Mouse (Mus musculus) neural tube, embryonic 12.5 days (tissue): ENCODE results near the gene Actn4. TPM values are rescaled to one million over a fixed set of nuclear protein-coding genes. Genes with fewer than 3 reads are reported as not detected.

ENCODE experiments used
- ATAC-seq: fragments of 200-750 bp; cut with Nextera tagmentation; 2 replicates; pipeline ENCODE4 v1.8.0; 2017; ENCODE audit warnings: low read depth, mild to moderate bottlenecking, moderate TSS enrichment, moderate library complexity; ENCODE audit not compliant: low FRiP score
- H3K27ac ChIP-seq: fragments of 300-500 bp; sonication (generic); 2 replicates; pipeline ENCODE4 v1.5.1; 2016
- H3K27me3 ChIP-seq: fragments of 300-500 bp; sonication (generic); replicated peaks from 2 replicates; pipeline ENCODE4 v1.6.1; 2016; ENCODE audit warnings: mild to moderate bottlenecking
- H3K36me3 ChIP-seq: fragments of 300-500 bp; sonication (generic); 2 replicates; pipeline ENCODE4 v1.6.1; 2016; ENCODE audit warnings: mild to moderate bottlenecking
- H3K4me1 ChIP-seq: fragments of 300-500 bp; sonication (generic); 2 replicates; pipeline ENCODE4 v1.6.1; 2016
- H3K4me2 ChIP-seq: fragments of 300-500 bp; sonication (generic); replicated peaks from 2 replicates; pipeline ENCODE4 v1.6.1; 2016; ENCODE audit warnings: mild to moderate bottlenecking
- H3K4me3 ChIP-seq: fragments of 300-500 bp; sonication (generic); 2 replicates; pipeline ENCODE4 v1.5.1; 2016
- H3K9ac ChIP-seq: fragments of 300-500 bp; sonication (generic); 2 replicates; pipeline ENCODE4 v1.6.1; 2016; ENCODE audit warnings: mild to moderate bottlenecking
- H3K9me3 ChIP-seq: fragments of 300-500 bp; sonication (generic); 2 replicates; pipeline ENCODE4 v1.6.1; 2016; ENCODE audit warnings: mild to moderate bottlenecking
- WGBS: fragments of 180-500 bp; shearing (Covaris S2); methylation state at CpG from one replicate; pipeline ENCODE4 v1.1.7; 2016; 5-methylcytosine and 5-hydroxymethylcytosine counted together
- polyA plus RNA-seq: library from polyadenylated mRNA; unstranded; fragments of >200 nt; fragmentation: Nextera tagmentation; extraction: Ambion mirVana; gene quantifications from 2 replicates; pipeline ENCODE4 v1.2.1, GENCODE M21; 2016

Actn4 gene
- polyA plus RNA-seq, 1 experiment from 2014 or later, result 192 TPM

DNA sequence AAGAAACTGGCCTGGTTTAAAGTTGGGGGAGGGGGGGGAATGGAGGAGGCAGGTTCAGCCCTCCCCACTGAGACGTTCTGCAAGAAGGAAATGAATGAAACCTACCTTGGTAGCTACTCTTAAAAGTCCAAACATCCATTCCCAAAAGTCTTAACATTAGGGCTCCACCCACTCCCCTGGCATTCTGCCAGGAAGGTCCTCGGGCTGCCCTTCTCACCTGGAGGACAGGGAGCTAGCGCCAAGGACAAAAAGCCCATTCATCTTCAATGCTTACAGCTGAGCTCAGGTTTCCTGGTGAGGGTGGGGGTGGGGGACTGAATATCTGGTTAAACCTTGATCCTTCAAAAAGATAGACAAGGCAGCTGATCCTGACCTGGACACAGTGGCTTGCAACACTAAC is 32.8 kb downstream of the Actn4 start:
- Histone ChIP-seq H3K9me3 (no peaks in the 10 kb centered on the region), H3K4me3 (no peak overlapping the region), H3K36me3 (peaks cover 3% of the 10 kb centered on the region; the same call in 1 of the 2 replicates), H3K4me2 (no peak overlapping the region), H3K4me1 (peaks cover 30% of the 10 kb centered on the region), H3K27me3 (no peaks in the 10 kb centered on the region), H3K9ac (no peak overlapping the region), H3K27ac (no peak overlapping the region)
- ATAC-seq, result no peak
- WGBS, result 68% methylated on average over 3 of the region's 3 CpGs

DNA sequence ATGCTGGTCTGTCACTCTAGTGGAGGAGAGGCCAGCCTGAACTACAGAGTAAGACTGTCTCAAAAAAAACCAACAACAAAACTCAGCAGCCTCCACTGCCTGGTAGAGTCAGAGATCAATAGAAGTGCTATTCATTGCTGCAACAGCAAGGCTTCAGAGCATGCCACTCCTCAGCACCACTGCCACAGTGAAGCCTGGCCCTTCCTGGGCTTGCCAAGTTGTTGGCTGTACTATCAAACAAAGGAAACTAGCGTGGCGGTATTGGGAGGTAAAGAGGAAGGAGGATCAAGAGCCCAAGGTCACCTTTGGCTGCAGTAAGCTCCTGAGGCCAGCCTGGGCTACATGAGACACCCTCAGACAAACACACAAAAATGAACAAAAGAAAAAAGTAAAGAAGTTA is 36.0 kb downstream of the Actn4 start:
- H3K36me3 ChIP-seq, result no peaks in the 10 kb centered on the region
- H3K4me2 ChIP-seq, result no peak overlapping the region
- no peak overlapping the region for H3K27ac ChIP-seq
- H3K9me3 ChIP-seq, result no peaks in the 10 kb centered on the region
- no peak overlapping the region for H3K4me3 ChIP-seq
- no peaks in the 10 kb centered on the region for H3K27me3 ChIP-seq
- H3K4me1 ChIP-seq, result peaks cover 57% of the 10 kb centered on the region
- H3K9ac ChIP-seq, result no peak overlapping the region
- WGBS, result 71% methylated on average over 2 of the region's 2 CpGs
- ATAC-seq, result no peak

- 47% methylated on average over 9 of the region's 9 CpGs for WGBS
- Histone ChIP-seq H3K27me3 (no peaks in the 10 kb centered on the region), H3K4me1 (peaks cover 58% of the 10 kb centered on the region), H3K36me3 (no peaks in the 10 kb centered on the region), H3K9ac (no peak overlapping the region), H3K4me3 (no peak overlapping the region), H3K9me3 (no peaks in the 10 kb centered on the region), H3K27ac (peak overlapping the region; percentile 39; the same call in 1 of the 2 replicates), H3K4me2 (no peak overlapping the region)
- ATAC-seq, result no peak
These were observed 36.8 kb downstream of the Actn4 start for GRCm38 (mm10) chr7:28925317-28925716.

- 78% methylated on average over 3 of the region's 3 CpGs for WGBS
- Histone ChIP-seq H3K9ac (no peak overlapping the region), H3K4me3 (no peak overlapping the region), H3K4me2 (no peak overlapping the region), H3K9me3 (no peaks in the 10 kb centered on the region), H3K4me1 (peaks cover 59% of the 10 kb centered on the region), H3K27me3 (no peaks in the 10 kb centered on the region), H3K36me3 (no peaks in the 10 kb centered on the region), H3K27ac (peak overlapping the region; percentile 39)
- no peak for ATAC-seq
These were observed 37.3 kb downstream of the Actn4 start for GRCm38 (mm10) chr7:28924802-28925201.

DNA sequence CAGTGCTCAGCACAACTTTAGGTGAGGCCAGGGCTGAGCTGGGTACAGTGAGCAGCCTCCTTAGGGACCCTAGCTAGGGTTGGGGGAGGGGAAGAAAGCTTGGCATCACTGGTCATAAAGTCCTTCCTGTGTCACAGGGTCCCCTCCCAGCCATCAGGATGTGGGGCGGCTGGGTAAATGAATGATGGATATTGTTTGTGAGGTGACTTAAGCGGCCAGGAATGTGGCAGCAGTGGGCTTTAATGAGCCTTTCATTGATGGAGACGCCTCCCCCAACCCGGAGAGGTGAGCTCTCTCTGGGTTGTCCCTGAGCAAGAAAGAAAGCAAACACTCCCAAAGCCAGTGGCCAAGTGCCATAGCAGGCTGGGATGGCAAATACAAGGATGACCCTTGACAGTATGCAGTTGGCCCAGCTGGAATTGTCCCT is 38.3 kb downstream of the Actn4 start:
- Histone ChIP-seq H3K9me3 (no peaks in the 10 kb centered on the region), H3K4me2 (peak overlapping the region; percentile 12; the same call in 1 of the 2 replicates), H3K9ac (peak overlapping the region; percentile 13; the same call in 1 of the 2 replicates), H3K4me1 (peaks cover 55% of the 10 kb centered on the region), H3K36me3 (peaks cover 3% of the 10 kb centered on the region; the same call in 1 of the 2 replicates), H3K27me3 (no peaks in the 10 kb centered on the region), H3K4me3 (no peak overlapping the region), H3K27ac (0 out of 2 replicates have a peak overlapping the region, but pooled peaks have one; percentile 39)
- WGBS, result 2% methylated on average over 4 of the region's 4 CpGs
- peak; percentile 74 for ATAC-seq

GRCm38 (mm10) chr7:28922606-28923005 is 39.5 kb downstream of the Actn4 start:
- H3K36me3 ChIP-seq, result peaks cover 15% of the 10 kb centered on the region
- H3K27me3 ChIP-seq, result no peaks in the 10 kb centered on the region
- ATAC-seq, result no peak
- peaks cover 55% of the 10 kb centered on the region for H3K4me1 ChIP-seq
- no peak overlapping the region for H3K27ac ChIP-seq
- H3K9me3 ChIP-seq, result no peaks in the 10 kb centered on the region
- no peak overlapping the region for H3K4me3 ChIP-seq
- WGBS, result 76% methylated on average over 4 of the region's 4 CpGs
- H3K4me2 ChIP-seq, result no peak overlapping the region
- 0 out of 2 replicates have a peak overlapping the region, but pooled peaks have one; percentile 17 for H3K9ac ChIP-seq

DNA sequence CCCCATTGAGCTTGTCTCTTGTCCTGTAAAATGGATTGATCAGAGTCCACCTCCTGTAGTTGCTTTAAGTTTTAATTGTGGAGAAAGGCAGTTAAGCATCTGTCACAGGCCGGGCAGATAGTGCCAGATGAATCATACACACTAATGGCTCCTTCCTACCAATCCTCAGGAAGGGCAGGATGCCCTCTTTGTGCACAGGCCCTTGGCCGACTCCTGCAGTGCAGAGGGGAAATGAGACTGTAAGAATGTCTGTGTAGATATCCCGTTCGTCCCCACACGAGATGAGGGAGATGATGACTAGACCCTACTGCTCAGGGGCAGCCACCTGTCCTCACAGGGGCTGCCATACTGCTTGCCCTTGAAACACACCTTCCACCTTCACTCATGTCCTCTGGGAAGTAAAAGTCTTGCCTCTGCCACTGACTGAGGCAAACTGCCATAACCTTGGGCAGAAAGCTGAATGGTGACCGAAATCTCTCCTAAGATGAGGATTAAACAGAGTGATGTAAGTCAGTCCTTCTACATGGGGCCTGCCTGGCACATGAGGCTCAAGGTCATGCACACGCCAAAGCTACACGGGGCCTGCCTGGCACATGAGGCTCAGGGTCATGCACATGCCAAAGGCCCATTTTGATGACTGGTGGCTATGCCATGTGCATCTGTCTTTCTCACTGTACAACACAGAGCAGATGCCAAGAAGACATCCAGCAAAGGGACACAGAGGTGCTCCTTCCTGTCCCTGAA is 40.2 kb downstream of the Actn4 start:
- 91% methylated on average over 8 of the region's 8 CpGs for WGBS
- no peak overlapping the region for H3K4me3 ChIP-seq

GRCm38 (mm10) chr7:28921178-28921577 is 41.0 kb downstream of the Actn4 start:
- Histone ChIP-seq H3K9ac (no peak overlapping the region), H3K27ac (no peak overlapping the region), H3K36me3 (peaks cover 29% of the 10 kb centered on the region), H3K27me3 (no peaks in the 10 kb centered on the region), H3K4me3 (no peak overlapping the region), H3K4me2 (no peak overlapping the region), H3K4me1 (peaks cover 54% of the 10 kb centered on the region), H3K9me3 (no peaks in the 10 kb centered on the region)
- ATAC-seq, result no peak
- WGBS, result 96% methylated on average over 3 of the region's 3 CpGs

More for the DNA sequence above, 40.2 kb downstream of the Actn4 start:
- peaks cover 55% of the 10 kb centered on the region for H3K4me1 ChIP-seq
- no peaks in the 10 kb centered on the region for H3K27me3 ChIP-seq
- no peak overlapping the region for H3K4me2 ChIP-seq
- H3K27ac ChIP-seq, result no peak overlapping the region
- H3K9me3 ChIP-seq, result no peaks in the 10 kb centered on the region
- no peak overlapping the region for H3K9ac ChIP-seq
- peaks cover 22% of the 10 kb centered on the region for H3K36me3 ChIP-seq
- ATAC-seq, result no peak

DNA sequence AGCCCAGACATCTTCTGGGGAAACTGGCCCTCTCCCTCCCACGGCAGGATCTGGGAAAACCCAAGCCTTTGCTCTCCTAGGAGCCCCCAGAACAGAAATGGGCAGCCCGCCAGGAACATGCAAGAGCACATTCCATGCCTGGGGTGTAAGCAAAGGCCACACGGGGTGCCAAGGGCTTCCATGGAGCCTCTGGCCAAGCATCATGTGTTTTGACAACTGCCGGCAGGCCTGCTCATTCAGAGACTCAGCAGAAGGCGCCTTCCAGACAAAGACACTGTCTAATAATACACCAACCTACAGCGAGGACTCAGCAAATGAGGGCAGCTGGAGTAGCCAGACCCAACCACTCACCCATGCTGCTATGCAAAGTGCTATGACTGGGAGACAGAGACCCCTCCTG is 42.3 kb downstream of the Actn4 start:
- 0 out of 2 replicates have a peak overlapping the region, but pooled peaks have one; percentile 7 for H3K4me2 ChIP-seq
- H3K9me3 ChIP-seq, result no peaks in the 10 kb centered on the region
- ATAC-seq, result peak; percentile 41; the same call in 1 of the 2 replicates
- peaks cover 43% of the 10 kb centered on the region for H3K36me3 ChIP-seq
- H3K27me3 ChIP-seq, result no peaks in the 10 kb centered on the region
- no peak overlapping the region for H3K4me3 ChIP-seq
- no peak overlapping the region for H3K27ac ChIP-seq
- H3K4me1 ChIP-seq, result peaks cover 40% of the 10 kb centered on the region
- 47% methylated on average over 6 of the region's 6 CpGs for WGBS
- H3K9ac ChIP-seq, result no peak overlapping the region

DNA sequence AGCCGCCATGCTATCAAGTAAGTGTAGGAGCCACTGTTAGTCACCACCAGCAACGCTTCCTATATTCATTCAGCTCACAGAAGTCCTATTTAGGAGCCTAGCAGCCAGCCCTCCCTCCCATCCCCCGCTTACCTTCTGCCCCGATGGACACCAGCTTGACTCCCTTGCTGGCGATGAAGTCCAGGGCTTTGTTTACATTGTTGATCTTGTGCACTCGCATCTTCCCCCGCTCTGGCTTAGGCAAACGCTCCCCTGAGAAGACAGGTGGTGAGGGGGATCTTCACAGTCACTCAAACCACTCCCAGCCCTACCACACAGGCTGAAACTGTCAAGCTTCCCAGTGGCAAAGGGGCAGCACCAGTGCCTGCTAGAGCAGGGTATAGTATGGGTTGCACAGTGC is 43.6 kb downstream of the Actn4 start:
- Histone ChIP-seq H3K9me3 (no peaks in the 10 kb centered on the region), H3K9ac (no peak overlapping the region), H3K36me3 (peaks cover 56% of the 10 kb centered on the region), H3K4me3 (no peak overlapping the region), H3K4me1 (peaks cover 28% of the 10 kb centered on the region), H3K4me2 (no peak overlapping the region), H3K27me3 (no peaks in the 10 kb centered on the region), H3K27ac (no peak overlapping the region)
- ATAC-seq, result no peak
- 83% methylated on average over 8 of the region's 8 CpGs for WGBS

DNA sequence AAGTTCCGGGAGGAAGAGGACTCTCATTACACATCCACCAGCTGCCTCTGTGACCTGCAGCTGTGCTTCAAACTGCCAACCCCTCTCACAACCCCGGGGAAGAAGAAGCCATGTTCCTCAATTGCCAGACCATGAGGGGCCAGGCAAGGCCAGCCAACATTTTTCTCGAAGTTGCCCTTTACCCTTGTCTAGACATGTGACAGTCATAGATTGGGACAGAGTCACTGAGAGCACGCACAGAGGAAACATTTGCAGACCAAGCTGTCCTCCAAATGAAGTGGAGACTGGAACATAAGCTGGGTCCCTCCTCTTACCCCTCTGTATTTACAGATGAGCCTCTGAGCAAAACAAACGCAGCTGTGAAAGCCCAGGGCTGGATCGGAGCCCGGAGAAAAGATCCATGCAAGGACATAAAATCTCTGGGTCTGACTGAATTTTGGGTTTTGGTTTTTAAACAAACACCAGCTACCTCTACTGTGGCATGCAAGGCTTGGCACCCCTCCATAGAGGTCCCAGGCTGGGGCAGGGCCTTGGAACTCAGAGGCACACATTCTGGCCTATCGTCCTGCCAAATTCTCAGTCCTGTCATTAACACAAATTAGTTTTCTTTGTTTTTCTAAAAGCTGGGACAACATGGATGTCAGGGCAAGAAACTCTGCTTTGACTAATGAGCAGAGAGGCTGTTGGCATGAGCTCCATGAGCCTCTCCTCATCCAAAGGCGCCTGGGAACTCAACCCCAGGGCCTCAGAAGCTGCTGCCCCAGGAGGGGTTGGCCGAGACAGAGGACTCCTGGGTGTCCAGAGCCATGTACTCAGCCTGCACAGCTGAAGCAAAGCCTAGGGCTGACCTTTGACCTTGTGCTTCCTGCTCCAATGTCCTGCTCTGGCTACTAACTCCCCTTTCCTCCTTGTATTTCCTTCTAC is 44.4 kb downstream of the Actn4 start:
- H3K9ac ChIP-seq, result no peak overlapping the region
- H3K27me3 ChIP-seq, result no peaks in the 10 kb centered on the region
- no peak overlapping the region for H3K4me3 ChIP-seq
- no peak overlapping the region for H3K4me2 ChIP-seq
- 81% methylated on average over 10 of the region's 10 CpGs for WGBS
- H3K4me1 ChIP-seq, result peaks cover 20% of the 10 kb centered on the region
- no peaks in the 10 kb centered on the region for H3K9me3 ChIP-seq
- H3K27ac ChIP-seq, result no peak overlapping the region
- ATAC-seq, result no peak
- peaks cover 64% of the 10 kb centered on the region for H3K36me3 ChIP-seq

DNA sequence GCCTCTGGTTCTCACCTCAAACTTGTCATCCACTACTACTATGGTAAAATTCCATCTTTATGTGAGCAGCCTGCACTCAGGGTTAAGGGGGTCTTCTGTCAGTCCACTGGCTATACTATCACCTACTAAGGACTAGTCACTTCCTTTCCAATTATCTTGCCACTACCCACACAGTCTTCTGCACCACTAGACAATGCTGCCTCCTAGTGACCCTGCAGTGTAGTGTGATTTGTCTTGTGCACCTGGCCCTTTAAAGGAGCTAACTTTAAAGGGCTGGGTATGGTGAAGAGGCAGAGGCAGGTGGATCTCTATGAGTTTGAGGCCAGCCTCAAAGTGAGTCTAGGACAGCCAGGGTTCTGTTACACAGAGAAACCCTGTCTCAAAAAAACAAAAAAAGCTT is 45.6 kb downstream of the Actn4 start:
- no peak overlapping the region for H3K4me3 ChIP-seq
- H3K9ac ChIP-seq, result no peak overlapping the region
- H3K36me3 ChIP-seq, result peaks cover 76% of the 10 kb centered on the region
- no peak overlapping the region for H3K4me2 ChIP-seq
- peaks cover 9% of the 10 kb centered on the region for H3K4me1 ChIP-seq
- no peak for ATAC-seq
- no peaks in the 10 kb centered on the region for H3K9me3 ChIP-seq
- no peak overlapping the region for H3K27ac ChIP-seq
- no peaks in the 10 kb centered on the region for H3K27me3 ChIP-seq
